Mouse (Mus musculus): ENCODE measurements around the gene Spindoc. TPM values are rescaled to one million over a fixed set of nuclear protein-coding genes. Genes with fewer than 3 reads are reported as not detected.

The Spindoc gene
- polyA plus RNA-seq, 1 experiment from 2014 or later = 25.6 TPM

DNA sequence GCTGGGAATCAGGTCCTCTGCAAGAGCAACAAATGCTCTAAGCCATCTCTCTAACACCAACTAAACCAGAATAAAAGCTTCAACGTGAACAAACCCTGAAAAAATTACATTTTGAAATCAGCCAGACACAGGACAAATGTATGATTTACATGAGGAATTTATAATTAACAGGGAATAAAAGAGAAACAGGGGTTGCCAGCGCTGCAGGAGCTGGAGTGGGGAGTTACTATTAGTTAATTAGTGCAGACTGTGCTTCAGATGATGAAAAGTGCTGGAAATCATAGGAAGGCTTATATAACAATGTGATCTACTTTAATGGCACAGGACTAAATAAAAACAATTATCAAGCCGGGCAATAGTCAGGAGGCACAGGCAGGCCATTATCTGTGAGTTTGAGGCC lies 61.4 kb downstream of the Spindoc start:
- no peak overlapping the region for H3K9ac ChIP-seq (ENCODE audit: low read length)
- H3K36me3 ChIP-seq (ENCODE audit: control insufficient read depth, insufficient read depth, low read length) = no peaks in the 10 kb centered on the region
- ATAC-seq (ENCODE audit: insufficient read depth, low FRiP score, low TSS enrichment) (no peak), DNase-seq (ENCODE audit: low spot score) (no peak)
- H3K27ac ChIP-seq (ENCODE audit: low read depth, low read length) = no peak overlapping the region
- H3K4me3 ChIP-seq (ENCODE audit: low read depth, low read length) = no peak overlapping the region
- no peaks in the 10 kb centered on the region for H3K9me3 ChIP-seq (ENCODE audit: control insufficient read depth, low read length)
- H3K27me3 ChIP-seq (ENCODE audit: control insufficient read depth, insufficient read depth, low read length) = no peaks in the 10 kb centered on the region
- H3K4me1 ChIP-seq (ENCODE audit: control insufficient read depth, insufficient read depth, low read length) = no peaks in the 10 kb centered on the region
- no peak overlapping the region for H3K4me2 ChIP-seq (ENCODE audit: low read depth)
- 89% methylated on average over 3 of the region's 3 CpGs for WGBS

- ATAC-seq (ENCODE audit: insufficient read depth, low FRiP score, low TSS enrichment) (no peak), DNase-seq (ENCODE audit: low spot score) (no peak)
- H3K9me3 ChIP-seq (ENCODE audit: control insufficient read depth, low read length) = no peaks in the 10 kb centered on the region
- WGBS = 69% methylated on average over 2 of the region's 2 CpGs
- no peaks in the 10 kb centered on the region for H3K27me3 ChIP-seq (ENCODE audit: control insufficient read depth, insufficient read depth, low read length)
- H3K4me2 ChIP-seq (ENCODE audit: low read depth) = no peak overlapping the region
- no peak overlapping the region for H3K27ac ChIP-seq (ENCODE audit: low read depth, low read length)
- no peak overlapping the region for H3K9ac ChIP-seq (ENCODE audit: low read length)
- H3K4me1 ChIP-seq (ENCODE audit: control insufficient read depth, insufficient read depth, low read length) = no peaks in the 10 kb centered on the region
- no peak overlapping the region for H3K4me3 ChIP-seq (ENCODE audit: low read depth, low read length)
- H3K36me3 ChIP-seq (ENCODE audit: control insufficient read depth, insufficient read depth, low read length) = no peaks in the 10 kb centered on the region
Measured at GRCm38 (mm10) chr19:7320181-7320580, 62.6 kb downstream of the Spindoc start.

DNA sequence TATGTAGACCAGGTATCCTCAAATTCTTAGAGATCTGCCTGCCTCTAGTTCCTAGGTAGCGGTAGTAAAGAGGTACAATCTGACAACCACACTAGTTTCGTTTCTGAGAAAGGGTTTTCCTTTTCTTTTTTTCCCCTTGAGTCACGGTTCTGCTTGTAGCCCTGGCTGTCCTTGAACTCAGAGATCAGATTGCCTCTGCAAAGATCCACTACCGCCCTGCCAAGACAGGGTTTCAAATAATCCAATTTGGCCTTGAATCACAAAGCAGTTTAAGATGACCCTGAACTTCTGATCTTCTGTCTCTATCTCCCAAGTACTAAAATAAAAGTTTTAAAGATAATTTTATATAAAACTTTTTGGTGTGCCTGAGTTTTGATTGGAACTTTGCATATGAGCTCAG lies 65.1 kb downstream of the Spindoc start:
- H3K9ac ChIP-seq (ENCODE audit: low read length) = no peak overlapping the region
- H3K27me3 ChIP-seq (ENCODE audit: control insufficient read depth, insufficient read depth, low read length) = no peaks in the 10 kb centered on the region
- H3K27ac ChIP-seq (ENCODE audit: low read depth, low read length) = no peak overlapping the region
- no peak for ATAC-seq (ENCODE audit: insufficient read depth, low FRiP score, low TSS enrichment)
- WGBS = 90% methylated on average over 4 of the region's 4 CpGs
- no peak overlapping the region for H3K4me3 ChIP-seq (ENCODE audit: low read depth, low read length)
- no peak overlapping the region for H3K4me2 ChIP-seq (ENCODE audit: low read depth)
- DNase-seq (ENCODE audit: low spot score) = no peak
- H3K9me3 ChIP-seq (ENCODE audit: control insufficient read depth, low read length) = no peaks in the 10 kb centered on the region
- no peaks in the 10 kb centered on the region for H3K4me1 ChIP-seq (ENCODE audit: control insufficient read depth, insufficient read depth, low read length)
- H3K36me3 ChIP-seq (ENCODE audit: control insufficient read depth, insufficient read depth, low read length) = no peaks in the 10 kb centered on the region

DNA sequence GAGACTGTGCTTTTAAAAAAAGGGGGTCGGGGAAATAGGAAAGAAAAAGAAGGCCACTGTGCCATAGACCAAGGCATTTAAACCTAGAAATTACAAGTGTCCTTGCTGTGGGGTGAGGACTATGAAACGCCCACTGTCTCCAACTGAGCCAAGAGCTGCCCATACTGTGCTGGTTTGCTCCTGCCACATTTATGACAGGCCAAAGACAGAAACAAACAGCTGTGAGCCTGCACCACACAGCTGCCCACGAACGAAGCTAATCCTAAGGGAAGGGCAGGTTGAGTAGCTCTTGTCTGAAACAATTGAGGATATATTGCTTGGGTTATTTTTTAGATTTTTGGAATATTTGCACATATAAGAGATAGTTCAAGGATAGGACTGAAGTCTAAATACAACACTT lies 66.0 kb downstream of the Spindoc start:
- Histone ChIP-seq H3K4me1 (ENCODE audit: control insufficient read depth, insufficient read depth, low read length) (no peaks in the 10 kb centered on the region), H3K4me2 (ENCODE audit: low read depth) (no peak overlapping the region), H3K27me3 (ENCODE audit: control insufficient read depth, insufficient read depth, low read length) (no peaks in the 10 kb centered on the region), H3K9me3 (ENCODE audit: control insufficient read depth, low read length) (no peaks in the 10 kb centered on the region), H3K9ac (ENCODE audit: low read length) (no peak overlapping the region), H3K36me3 (ENCODE audit: control insufficient read depth, insufficient read depth, low read length) (no peaks in the 10 kb centered on the region), H3K4me3 (ENCODE audit: low read depth, low read length) (no peak overlapping the region), H3K27ac (ENCODE audit: low read depth, low read length) (no peak overlapping the region)
- ATAC-seq (ENCODE audit: insufficient read depth, low FRiP score, low TSS enrichment) (no peak), DNase-seq (ENCODE audit: low spot score) (no peak)
- 76% methylated on average over 4 of the region's 4 CpGs for WGBS

- no peak for DNase-seq (ENCODE audit: low spot score)
- WGBS = 93% methylated on average over 4 of the region's 4 CpGs
- H3K27ac ChIP-seq (ENCODE audit: low read depth, low read length) = no peak overlapping the region
Measured at GRCm38 (mm10) chr19:7315587-7315984, 67.2 kb downstream of the Spindoc start.

GRCm38 (mm10) chr19:7314976-7315586 lies 67.7 kb downstream of the Spindoc start:
- no peak for DNase-seq (ENCODE audit: low spot score)
- 87% methylated on average over 8 of the region's 8 CpGs for WGBS
- Histone ChIP-seq H3K9ac (ENCODE audit: low read length) (no peak overlapping the region), H3K36me3 (ENCODE audit: control insufficient read depth, insufficient read depth, low read length) (no peaks in the 10 kb centered on the region), H3K4me2 (ENCODE audit: low read depth) (no peak overlapping the region), H3K4me3 (ENCODE audit: low read depth, low read length) (no peak overlapping the region), H3K9me3 (ENCODE audit: control insufficient read depth, low read length) (no peaks in the 10 kb centered on the region), H3K4me1 (ENCODE audit: control insufficient read depth, insufficient read depth, low read length) (peaks cover 8% of the 10 kb centered on the region), H3K27me3 (ENCODE audit: control insufficient read depth, insufficient read depth, low read length) (no peaks in the 10 kb centered on the region), H3K27ac (ENCODE audit: low read depth, low read length) (no peak overlapping the region)
- no peak for ATAC-seq (ENCODE audit: insufficient read depth, low FRiP score, low TSS enrichment)

More at GRCm38 (mm10) chr19:7315587-7315984, 67.2 kb downstream of the Spindoc start:
- H3K9me3 ChIP-seq (ENCODE audit: control insufficient read depth, low read length) = no peaks in the 10 kb centered on the region
- no peaks in the 10 kb centered on the region for H3K36me3 ChIP-seq (ENCODE audit: control insufficient read depth, insufficient read depth, low read length)
- ATAC-seq (ENCODE audit: insufficient read depth, low FRiP score, low TSS enrichment) = no peak
- H3K4me2 ChIP-seq (ENCODE audit: low read depth) = no peak overlapping the region
- H3K4me3 ChIP-seq (ENCODE audit: low read depth, low read length) = no peak overlapping the region
- peaks cover 7% of the 10 kb centered on the region for H3K4me1 ChIP-seq (ENCODE audit: control insufficient read depth, insufficient read depth, low read length)
- H3K9ac ChIP-seq (ENCODE audit: low read length) = no peak overlapping the region
- no peaks in the 10 kb centered on the region for H3K27me3 ChIP-seq (ENCODE audit: control insufficient read depth, insufficient read depth, low read length)

DNA sequence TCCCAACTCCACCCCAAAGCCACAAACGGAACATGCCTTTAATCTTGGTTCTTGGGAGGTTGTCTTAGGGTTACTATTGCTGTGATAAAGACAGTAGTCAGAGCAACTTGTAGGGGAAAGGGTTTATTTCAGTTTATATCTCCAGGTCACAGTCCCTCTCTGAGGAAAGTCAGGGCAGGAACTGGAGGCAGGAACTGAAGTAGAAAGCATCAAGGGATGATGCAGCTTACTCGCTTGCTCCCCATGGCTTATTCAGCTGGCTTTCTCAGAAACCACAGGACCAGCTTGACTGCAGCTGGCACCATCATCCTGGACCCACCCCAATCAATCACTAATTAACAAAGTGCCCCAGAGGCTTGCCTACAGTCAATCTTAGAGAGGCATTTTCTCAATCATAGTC lies 69.1 kb downstream of the Spindoc start:
- Histone ChIP-seq H3K9ac (ENCODE audit: low read length) (no peak overlapping the region), H3K4me3 (ENCODE audit: low read depth, low read length) (no peak overlapping the region), H3K27ac (ENCODE audit: low read depth, low read length) (no peak overlapping the region), H3K4me2 (ENCODE audit: low read depth) (no peak overlapping the region), H3K4me1 (ENCODE audit: control insufficient read depth, insufficient read depth, low read length) (peaks cover 10% of the 10 kb centered on the region), H3K9me3 (ENCODE audit: control insufficient read depth, low read length) (no peaks in the 10 kb centered on the region), H3K27me3 (ENCODE audit: control insufficient read depth, insufficient read depth, low read length) (no peaks in the 10 kb centered on the region), H3K36me3 (ENCODE audit: control insufficient read depth, insufficient read depth, low read length) (no peaks in the 10 kb centered on the region)
- WGBS = 84% methylated on average over 2 of the region's 2 CpGs
- ATAC-seq (ENCODE audit: insufficient read depth, low FRiP score, low TSS enrichment) (no peak), DNase-seq (ENCODE audit: low spot score) (no peak)

- Histone ChIP-seq H3K36me3 (ENCODE audit: control insufficient read depth, insufficient read depth, low read length) (no peaks in the 10 kb centered on the region), H3K27me3 (ENCODE audit: control insufficient read depth, insufficient read depth, low read length) (no peaks in the 10 kb centered on the region), H3K4me1 (ENCODE audit: control insufficient read depth, insufficient read depth, low read length) (peaks cover 20% of the 10 kb centered on the region), H3K9ac (ENCODE audit: low read length) (no peak overlapping the region), H3K9me3 (ENCODE audit: control insufficient read depth, low read length) (no peaks in the 10 kb centered on the region), H3K27ac (ENCODE audit: low read depth, low read length) (no peak overlapping the region), H3K4me2 (ENCODE audit: low read depth) (no peak overlapping the region), H3K4me3 (ENCODE audit: low read depth, low read length) (no peak overlapping the region)
- WGBS = 51% methylated on average over 10 of the region's 10 CpGs
- DNase-seq (ENCODE audit: low spot score) (no peak), ATAC-seq (ENCODE audit: insufficient read depth, low FRiP score, low TSS enrichment) (no peak)
Measured at GRCm38 (mm10) chr19:7311306-7311705, 71.5 kb downstream of the Spindoc start.

GRCm38 (mm10) chr19:7310704-7311103 lies 72.1 kb downstream of the Spindoc start:
- Histone ChIP-seq H3K4me3 (ENCODE audit: low read depth, low read length) (no peak overlapping the region), H3K4me2 (ENCODE audit: low read depth) (no peak overlapping the region), H3K27me3 (ENCODE audit: control insufficient read depth, insufficient read depth, low read length) (no peaks in the 10 kb centered on the region), H3K9me3 (ENCODE audit: control insufficient read depth, low read length) (no peaks in the 10 kb centered on the region), H3K27ac (ENCODE audit: low read depth, low read length) (no peak overlapping the region), H3K36me3 (ENCODE audit: control insufficient read depth, insufficient read depth, low read length) (no peaks in the 10 kb centered on the region), H3K9ac (ENCODE audit: low read length) (no peak overlapping the region), H3K4me1 (ENCODE audit: control insufficient read depth, insufficient read depth, low read length) (peaks cover 20% of the 10 kb centered on the region)
- DNase-seq (ENCODE audit: low spot score) = peak; percentile 21
- ATAC-seq (ENCODE audit: insufficient read depth, low FRiP score, low TSS enrichment) = no peak
- 31% methylated on average over 5 of the region's 5 CpGs for WGBS
